Mouse (Mus musculus) heart, postnatal 0 days (tissue): ENCODE data around the gene Zxdb. TPM values are rescaled to one million over a fixed set of nuclear protein-coding genes. Genes with fewer than 3 reads are reported as not detected.
"Not testable (repeated sequence)": the region's sequence is repeated elsewhere in the genome, so short reads cannot be mapped to it uniquely, and the experiment has no call there.

ENCODE experiments used
- ATAC-seq: fragments of 200-750 bp; cut with Nextera tagmentation; 2 replicates; pipeline ENCODE4 v1.8.0; 2017; ENCODE audit warnings: low read depth, moderate number of reproducible peaks, moderate library complexity; ENCODE audit not compliant: insufficient read depth
- DNase-seq: peaks from one replicate; pipeline ENCODE4 v3.0.0-alpha.2; 2016; ENCODE audit warnings: low spot score
- H3K27ac ChIP-seq: fragments of 300-500 bp; sonication (generic); 2 replicates; pipeline ENCODE4 v1.5.1; 2014; ENCODE audit warnings: low read depth, mild to moderate bottlenecking
- H3K27me3 ChIP-seq: fragments of 300-500 bp; sonication (generic); 2 replicates; pipeline ENCODE4 v1.6.1; 2014; ENCODE audit warnings: low read length, mixed read lengths; ENCODE audit not compliant: control insufficient read depth, insufficient read depth
- H3K36me3 ChIP-seq: fragments of 300-500 bp; sonication (generic); replicated peaks from 2 replicates; pipeline ENCODE4 v1.6.1; 2014; ENCODE audit warnings: low read length, mixed read lengths; ENCODE audit not compliant: control insufficient read depth, insufficient read depth
- H3K4me1 ChIP-seq: fragments of 300-500 bp; sonication (generic); 2 replicates; pipeline ENCODE4 v1.6.1; 2014; ENCODE audit warnings: antibody characterized with exemption; ENCODE audit not compliant: control insufficient read depth, insufficient read depth
- H3K4me2 ChIP-seq: fragments of 300-500 bp; sonication (generic); 2 replicates; pipeline ENCODE4 v1.6.1; 2014; ENCODE audit warnings: low read depth, mild to moderate bottlenecking, low read length, moderate library complexity
- H3K4me3 ChIP-seq: fragments of 300-500 bp; sonication (generic); 2 replicates; pipeline ENCODE4 v1.5.1; 2014; ENCODE audit warnings: low read depth, low read length
- H3K9ac ChIP-seq: fragments of 300-500 bp; sonication (generic); replicated peaks from 2 replicates; pipeline ENCODE4 v1.6.1; 2014; ENCODE audit warnings: low read depth, low read length, mixed read lengths
- H3K9me3 ChIP-seq: fragments of 300-500 bp; sonication (generic); replicated peaks from 2 replicates; pipeline ENCODE4 v1.6.1; 2016; ENCODE audit warnings: low read length; ENCODE audit not compliant: control insufficient read depth
- CTCF ChIP-seq: IDR thresholded peaks from 2 replicates; pipeline ENCODE4 v1.5.1; 2016; ENCODE audit warnings: antibody characterized with exemption, control low read depth, low read depth
- EP300 ChIP-seq: IDR thresholded peaks from 2 replicates; pipeline ENCODE4 v1.6.1; 2016; ENCODE audit warnings: antibody characterized with exemption, low read depth
- WGBS: fragments of 180-500 bp; shearing (Covaris S2); extraction: QIAGEN DNeasy Blood & Tissue Kit; methylation state at CpG from one replicate; pipeline ENCODE4 v1.1.7; 2014; 5-methylcytosine and 5-hydroxymethylcytosine counted together
- polyA plus RNA-seq: library from polyadenylated mRNA; unstranded; fragments of >200 nt; fragmentation: Nextera tagmentation; extraction: Ambion mirVana; gene quantifications from 2 replicates; pipeline ENCODE4 v1.2.1, GENCODE M21; 2015
- total RNA-seq: library from RNA; depleted of rRNA; stranded (reverse); fragments of >200 nt; gene quantifications from 2 replicates; pipeline ENCODE4 v1.2.3, GENCODE M21; 2014; ENCODE audit warnings: low replicate concordance; rRNA removed

The Zxdb gene
- 2.3 and 12.1 TPM in 2 replicates for total RNA-seq
- polyA plus RNA-seq, result 0.41 and 0.48 TPM in 2 replicates

DNA sequence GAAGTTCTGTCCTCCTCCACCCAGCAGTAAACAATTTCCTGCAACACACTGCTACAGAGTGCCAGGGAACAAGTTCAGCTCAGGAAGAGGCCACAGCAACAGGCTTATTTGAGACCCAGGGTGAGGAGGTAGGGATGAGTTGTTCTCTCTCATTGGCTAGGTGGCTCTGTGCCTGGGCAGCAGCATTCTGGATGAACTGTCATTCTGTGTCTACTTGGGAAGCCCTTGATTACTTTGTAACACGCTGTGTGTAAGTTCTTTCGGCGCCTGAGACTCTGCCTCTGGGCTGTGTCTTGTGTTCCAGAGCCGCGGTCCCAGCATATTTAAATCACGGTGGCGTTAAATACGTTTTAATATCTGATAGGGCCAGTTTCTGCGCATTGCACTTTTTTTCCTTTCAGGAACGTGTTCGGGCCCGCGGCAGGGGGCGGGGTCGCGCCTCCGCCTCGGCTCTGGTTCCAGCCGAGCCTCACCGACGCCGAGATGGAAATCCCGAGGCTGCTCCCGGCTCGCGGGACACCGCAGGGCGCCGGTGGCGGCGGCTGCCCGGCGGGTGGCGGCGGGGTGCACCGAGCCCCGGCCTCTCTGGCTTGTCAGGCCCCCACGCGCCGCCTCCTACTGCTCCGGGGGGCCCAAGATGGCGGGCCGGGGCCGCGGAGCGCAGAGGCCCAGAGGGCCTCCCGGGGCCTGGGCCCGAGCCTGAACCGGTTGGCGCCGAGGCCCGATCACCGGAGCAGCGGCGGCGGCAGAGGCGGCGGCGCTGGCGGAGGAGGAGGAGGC lies at the start of gene Zxdb:
Gene Zxdb (plus strand): TSS at position 378 of the 780 bp plus-strand sequence.
- not testable (repeated sequence) for DNase-seq, H3K4me2 ChIP-seq, H3K4me3 ChIP-seq

DNA sequence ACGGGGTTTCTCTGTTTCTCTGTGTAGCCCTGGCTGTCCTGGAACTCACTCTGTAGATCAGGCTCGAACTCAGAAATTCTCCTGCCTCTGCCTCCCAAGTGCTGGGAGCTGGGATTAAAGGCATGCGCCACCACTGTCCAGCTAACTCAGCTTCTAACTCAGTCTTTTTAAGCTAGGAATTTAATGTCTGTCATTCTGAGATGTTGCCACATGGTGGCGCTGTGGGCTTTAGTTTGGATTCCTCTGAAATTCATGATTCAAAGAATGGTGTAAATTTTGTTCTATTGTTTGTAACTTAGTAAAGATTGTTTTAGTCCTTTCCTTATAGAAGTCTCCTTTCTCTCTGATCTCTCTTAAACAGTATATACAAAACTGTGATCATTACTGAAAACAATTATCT lies 49.4 kb upstream of the Zxdb start:
- TF ChIP-seq CTCF, result peak; percentile 51
- TF ChIP-seq EP300, result no peak
- 0 out of 2 replicates have a peak, but pooled peaks cover 4% of the 10 kb centered on the region for H3K27me3 ChIP-seq
- no peak overlapping the region for H3K4me2 ChIP-seq
- DNase-seq, result no peak
- no peak overlapping the region for H3K27ac ChIP-seq
- 36% methylated on average over 4 of the region's 4 CpGs for WGBS
- no peak for ATAC-seq
- H3K4me1 ChIP-seq, result no peaks in the 10 kb centered on the region
- H3K36me3 ChIP-seq, result no peaks in the 10 kb centered on the region
- no peak overlapping the region for H3K9ac ChIP-seq
- no peak overlapping the region for H3K4me3 ChIP-seq
- no peaks in the 10 kb centered on the region for H3K9me3 ChIP-seq

More for the DNA sequence above, at the start of gene Zxdb:
- H3K4me1 ChIP-seq, H3K36me3 ChIP-seq, H3K9ac ChIP-seq, H3K9me3 ChIP-seq, H3K27ac ChIP-seq, H3K27me3 ChIP-seq: not testable (repeated sequence)
- no CpG with 5 or more reads among the region's 60 CpGs for WGBS
- ATAC-seq, result peak; percentile 63

DNA sequence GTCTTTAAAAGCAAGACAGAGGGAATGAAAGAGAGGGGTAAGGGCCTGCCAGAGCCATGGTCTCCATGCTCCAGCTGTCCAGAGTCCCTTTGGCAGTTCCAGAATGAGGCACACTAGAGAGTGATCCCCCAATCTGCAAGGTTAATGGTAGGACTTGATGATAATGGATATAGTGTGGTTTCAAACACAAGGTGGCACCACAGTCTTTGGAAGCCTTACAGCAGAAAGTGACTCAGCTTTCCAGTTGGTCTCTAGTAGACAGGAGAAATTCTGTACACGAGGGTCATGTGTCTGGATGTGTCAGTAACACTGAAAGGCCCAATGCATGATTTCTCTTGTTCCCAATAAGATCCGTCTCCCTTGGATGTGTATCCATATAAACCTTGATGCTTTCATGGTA lies 42.8 kb upstream of the Zxdb start:
- H3K27me3 ChIP-seq, H3K4me3 ChIP-seq, H3K27ac ChIP-seq, H3K9ac ChIP-seq, H3K36me3 ChIP-seq, DNase-seq, H3K4me2 ChIP-seq, H3K4me1 ChIP-seq, ATAC-seq, H3K9me3 ChIP-seq: not testable (repeated sequence)
- WGBS, result no CpG with 5 or more reads among the region's 2 CpGs

DNA sequence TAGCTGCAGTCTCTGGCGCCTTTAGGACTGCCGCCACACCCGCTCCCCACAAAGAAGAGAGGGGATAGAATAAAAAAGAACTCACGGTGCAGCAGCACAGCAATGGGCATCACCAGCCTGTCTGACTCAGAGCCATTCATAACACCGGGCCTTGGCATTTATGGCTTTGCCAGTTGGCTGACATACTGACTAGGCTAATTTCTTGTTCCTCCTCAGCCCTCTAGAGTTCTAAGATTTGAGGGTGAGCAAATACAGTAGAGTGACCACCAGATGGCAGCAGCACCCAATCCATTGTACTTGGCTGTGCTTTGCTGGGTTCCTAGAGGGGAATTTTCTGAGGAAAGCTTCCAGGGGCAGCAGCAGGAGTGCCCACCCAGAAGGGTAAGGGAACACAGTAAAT lies 34.8 kb upstream of the Zxdb start:
- H3K9me3 ChIP-seq, H3K27me3 ChIP-seq, H3K27ac ChIP-seq, H3K9ac ChIP-seq, ATAC-seq, H3K36me3 ChIP-seq, H3K4me3 ChIP-seq, DNase-seq, H3K4me1 ChIP-seq, H3K4me2 ChIP-seq: not testable (repeated sequence)
- 87% methylated on average over 5 of the region's 5 CpGs for WGBS

DNA sequence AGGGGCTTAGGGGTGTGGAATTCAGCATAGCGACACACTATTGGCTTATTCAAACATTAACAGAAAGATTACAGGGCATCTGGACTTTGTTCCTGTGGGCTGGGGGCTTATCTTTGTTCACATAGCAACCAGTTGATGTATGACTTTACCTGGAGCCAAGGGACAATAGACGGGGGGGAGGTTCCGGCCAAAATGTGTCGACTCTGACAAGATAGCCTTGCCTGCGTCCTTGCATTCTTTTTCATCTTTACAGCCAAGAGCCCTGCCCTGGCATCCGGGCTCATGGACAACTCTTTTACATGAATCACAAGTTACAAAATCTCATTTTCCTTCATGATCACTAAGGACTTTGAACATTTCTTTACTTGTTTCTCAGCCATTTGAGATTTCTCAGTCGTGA lies 17.7 kb upstream of the Zxdb start:
- 71% methylated on average over 6 of the region's 7 CpGs for WGBS
- ATAC-seq, DNase-seq, H3K27me3 ChIP-seq, H3K4me1 ChIP-seq, H3K9ac ChIP-seq, H3K36me3 ChIP-seq, H3K4me2 ChIP-seq, H3K9me3 ChIP-seq, H3K27ac ChIP-seq, H3K4me3 ChIP-seq: not testable (repeated sequence)

DNA sequence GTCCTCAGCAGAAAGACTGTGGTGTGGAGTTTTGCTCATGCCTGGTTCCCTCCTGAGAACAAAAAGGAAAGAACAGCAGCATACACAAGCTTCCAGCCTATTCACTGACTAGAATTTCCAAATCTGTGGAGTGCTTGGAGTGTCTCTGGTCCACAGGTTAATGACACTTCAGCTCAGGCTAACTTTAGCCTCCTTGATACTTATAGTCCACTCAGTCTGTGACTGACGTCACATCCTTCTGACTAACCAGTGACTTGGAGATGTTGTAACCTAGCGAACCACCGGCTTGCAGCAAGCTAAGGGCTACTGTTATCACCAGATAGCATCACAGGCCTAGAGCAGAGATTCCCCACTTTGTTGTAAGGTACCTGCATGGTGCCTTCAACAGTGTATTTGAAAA lies 14.6 kb upstream of the Zxdb start:
- not testable (repeated sequence) for H3K4me2 ChIP-seq

DNA sequence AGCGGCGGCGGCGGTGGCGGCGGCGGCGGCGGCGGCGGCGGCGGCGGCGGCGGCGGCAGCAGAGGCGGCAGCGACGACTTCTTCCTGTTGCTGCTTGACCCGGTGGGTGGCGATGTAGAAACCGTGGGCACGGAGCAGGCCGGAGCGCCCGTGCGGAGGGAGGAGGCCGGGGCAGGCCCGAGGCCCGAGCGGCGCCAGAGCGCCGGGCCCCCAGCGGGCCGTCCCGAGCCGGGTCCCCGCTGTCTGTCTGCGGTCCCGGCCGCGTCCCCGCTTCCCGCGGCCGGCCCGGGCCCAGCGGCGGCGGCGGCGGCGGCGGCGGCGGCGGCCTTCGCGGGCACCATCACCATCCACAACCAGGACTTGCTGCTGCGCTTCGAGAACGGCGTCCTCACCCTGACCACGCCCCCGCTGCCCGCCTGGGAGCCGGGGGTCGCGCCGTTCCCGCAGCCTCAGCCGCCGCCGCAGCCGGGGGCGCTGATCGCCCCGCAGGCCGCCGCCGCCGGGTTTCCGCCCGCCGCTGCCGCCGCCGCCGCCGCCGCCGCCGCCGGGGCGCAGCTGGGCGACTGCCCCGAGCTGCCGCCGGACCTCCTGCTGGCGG lies 702 bp downstream of the Zxdb start:
- not testable (repeated sequence) for DNase-seq, H3K9ac ChIP-seq, H3K27ac ChIP-seq, H3K4me1 ChIP-seq, H3K4me3 ChIP-seq, H3K4me2 ChIP-seq, H3K36me3 ChIP-seq, H3K9me3 ChIP-seq, H3K27me3 ChIP-seq
- no CpG with 5 or more reads among the region's 102 CpGs for WGBS
- ATAC-seq, result peak; percentile 71

More for the DNA sequence above, 14.6 kb upstream of the Zxdb start:
- H3K4me3 ChIP-seq, DNase-seq, H3K36me3 ChIP-seq, ATAC-seq, H3K27ac ChIP-seq, H3K27me3 ChIP-seq, H3K9me3 ChIP-seq, H3K9ac ChIP-seq, H3K4me1 ChIP-seq: not testable (repeated sequence)
- WGBS, result no CpG with 5 or more reads among the region's 3 CpGs

DNA sequence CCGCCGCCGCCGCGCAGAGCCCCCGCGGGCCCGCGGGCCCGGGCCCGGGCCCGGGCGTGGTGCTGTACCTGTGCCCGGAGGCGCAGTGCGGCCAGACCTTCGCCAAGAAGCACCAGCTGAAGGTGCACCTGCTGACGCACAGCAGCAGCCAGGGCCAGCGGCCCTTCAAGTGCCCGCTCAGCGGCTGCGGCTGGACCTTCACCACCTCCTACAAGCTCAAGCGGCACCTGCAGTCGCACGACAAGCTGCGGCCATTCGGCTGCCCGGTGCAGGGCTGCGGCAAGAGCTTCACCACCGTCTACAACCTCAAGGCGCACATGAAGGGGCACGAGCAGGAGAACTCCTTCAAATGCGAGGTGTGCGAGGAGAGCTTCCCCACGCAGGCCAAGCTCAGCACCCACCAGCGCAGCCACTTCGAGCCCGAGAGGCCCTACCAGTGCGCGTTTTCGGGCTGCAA lies 1.3 kb downstream of the Zxdb start:
- H3K27me3 ChIP-seq, H3K27ac ChIP-seq, H3K4me2 ChIP-seq, H3K9me3 ChIP-seq, H3K36me3 ChIP-seq, H3K9ac ChIP-seq, DNase-seq, H3K4me3 ChIP-seq, H3K4me1 ChIP-seq: not testable (repeated sequence)
- no CpG with 5 or more reads among the region's 41 CpGs for WGBS
- ATAC-seq, result peak; percentile 28
